Mouse (Mus musculus) neural tube, embryonic 14.5 days (tissue): ENCODE data around the gene Vps25. TPM values are rescaled to one million over a fixed set of nuclear protein-coding genes. Genes with fewer than 3 reads are reported as not detected.

Source experiments
- ATAC-seq: fragments of 200-750 bp; cut with Nextera tagmentation; 2 replicates; pipeline ENCODE4 v1.8.0; 2017; ENCODE audit warnings: low read depth, mild to moderate bottlenecking, moderate TSS enrichment, moderate library complexity
- H3K27ac ChIP-seq: fragments of 300-500 bp; sonication (generic); 2 replicates; pipeline ENCODE4 v1.5.1; 2014; ENCODE audit warnings: low read depth, mild to moderate bottlenecking, control low read depth, low read length, moderate library complexity, mixed read lengths
- H3K27me3 ChIP-seq: fragments of 300-500 bp; sonication (generic); 2 replicates; pipeline ENCODE4 v1.6.1; 2014; ENCODE audit warnings: low read length; ENCODE audit not compliant: control insufficient read depth, insufficient read depth
- H3K36me3 ChIP-seq: fragments of 300-500 bp; sonication (generic); 2 replicates; pipeline ENCODE4 v1.6.1; 2014; ENCODE audit warnings: low read length, mixed read lengths; ENCODE audit not compliant: control insufficient read depth, insufficient read depth
- H3K4me1 ChIP-seq: fragments of 300-500 bp; sonication (generic); 2 replicates; pipeline ENCODE4 v1.6.1; 2014; ENCODE audit warnings: low read length; ENCODE audit not compliant: control insufficient read depth, insufficient read depth
- H3K4me2 ChIP-seq: fragments of 300-500 bp; sonication (generic); 2 replicates; pipeline ENCODE4 v1.6.1; 2014; ENCODE audit warnings: mild to moderate bottlenecking, low read depth, low read length, control low read depth
- H3K4me3 ChIP-seq: fragments of 300-500 bp; sonication (generic); 2 replicates; pipeline ENCODE4 v1.5.1; 2014; ENCODE audit warnings: low read depth, low read length, control low read depth, mixed read lengths
- H3K9ac ChIP-seq: fragments of 300-500 bp; sonication (generic); replicated peaks from 2 replicates; pipeline ENCODE4 v1.6.1; 2014; ENCODE audit warnings: low read depth, mild to moderate bottlenecking, control low read depth, low read length, mixed read lengths
- H3K9me3 ChIP-seq: fragments of 300-500 bp; sonication (generic); 2 replicates; pipeline ENCODE4 v1.6.1; 2016; ENCODE audit warnings: low read length; ENCODE audit not compliant: control insufficient read depth
- WGBS: fragments of 180-500 bp; shearing (Covaris S2); extraction: QIAGEN DNeasy Blood & Tissue Kit; methylation state at CpG from one replicate; pipeline ENCODE4 v1.1.7; 2014; 5-methylcytosine and 5-hydroxymethylcytosine counted together
- polyA plus RNA-seq: library from polyadenylated mRNA; unstranded; fragments of >200 nt; fragmentation: Nextera tagmentation; extraction: Ambion mirVana; gene quantifications from 2 replicates; pipeline ENCODE4 v1.2.1, GENCODE M21; 2014

The Vps25 gene
- polyA plus RNA-seq, 1 experiment from 2014 or later = 134 TPM

DNA sequence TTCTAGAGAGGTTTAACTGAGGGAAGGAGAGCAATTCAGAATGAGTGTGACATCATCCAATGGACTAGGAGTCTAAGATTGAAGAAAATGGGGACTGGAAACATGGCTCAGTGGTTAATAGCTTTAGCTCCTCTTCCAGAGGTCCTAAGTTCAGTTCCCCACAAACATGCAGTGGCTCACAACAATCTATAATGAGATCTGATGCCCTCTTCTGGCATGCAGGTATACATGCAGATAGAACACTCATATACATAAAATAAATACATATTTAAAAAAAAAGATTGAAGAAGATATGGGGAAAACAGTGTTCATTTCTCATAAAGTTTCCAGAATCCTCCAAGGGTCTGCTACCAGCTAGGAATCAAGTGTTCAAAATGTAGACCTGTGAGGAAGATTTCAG lies 18.1 kb upstream of the Vps25 start:
- H3K9me3 ChIP-seq = no peaks in the 10 kb centered on the region
- ATAC-seq = no peak
- no peak overlapping the region for H3K4me2 ChIP-seq
- no peak overlapping the region for H3K27ac ChIP-seq
- H3K4me1 ChIP-seq = no peaks in the 10 kb centered on the region
- H3K27me3 ChIP-seq = no peaks in the 10 kb centered on the region; the same call in 1 of the 2 replicates
- H3K4me3 ChIP-seq = no peak overlapping the region
- no peaks in the 10 kb centered on the region for H3K36me3 ChIP-seq
- no peak overlapping the region for H3K9ac ChIP-seq

DNA sequence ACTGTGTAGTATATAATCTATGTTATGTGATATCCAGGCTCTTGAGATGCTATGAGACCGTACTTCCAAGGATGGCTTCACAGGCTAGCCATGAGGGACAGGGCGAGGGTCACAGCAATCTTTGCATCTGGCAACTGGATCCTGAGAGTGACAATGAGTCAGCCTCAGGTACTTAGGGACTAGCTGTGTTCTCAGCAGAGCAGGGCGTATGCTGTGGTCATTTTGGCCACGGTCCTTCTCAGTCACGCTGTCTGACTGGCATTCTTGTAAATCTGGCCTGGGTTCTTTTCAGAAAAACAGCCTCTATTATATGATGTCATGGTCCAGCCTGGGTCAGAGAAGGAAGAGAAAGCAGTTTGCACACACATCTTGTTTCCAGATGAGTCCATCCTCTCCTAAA lies 16.7 kb upstream of the Vps25 start:
- H3K9me3 ChIP-seq = no peaks in the 10 kb centered on the region
- WGBS = 94% methylated on average over 5 of the region's 5 CpGs
- ATAC-seq = no peak

DNA sequence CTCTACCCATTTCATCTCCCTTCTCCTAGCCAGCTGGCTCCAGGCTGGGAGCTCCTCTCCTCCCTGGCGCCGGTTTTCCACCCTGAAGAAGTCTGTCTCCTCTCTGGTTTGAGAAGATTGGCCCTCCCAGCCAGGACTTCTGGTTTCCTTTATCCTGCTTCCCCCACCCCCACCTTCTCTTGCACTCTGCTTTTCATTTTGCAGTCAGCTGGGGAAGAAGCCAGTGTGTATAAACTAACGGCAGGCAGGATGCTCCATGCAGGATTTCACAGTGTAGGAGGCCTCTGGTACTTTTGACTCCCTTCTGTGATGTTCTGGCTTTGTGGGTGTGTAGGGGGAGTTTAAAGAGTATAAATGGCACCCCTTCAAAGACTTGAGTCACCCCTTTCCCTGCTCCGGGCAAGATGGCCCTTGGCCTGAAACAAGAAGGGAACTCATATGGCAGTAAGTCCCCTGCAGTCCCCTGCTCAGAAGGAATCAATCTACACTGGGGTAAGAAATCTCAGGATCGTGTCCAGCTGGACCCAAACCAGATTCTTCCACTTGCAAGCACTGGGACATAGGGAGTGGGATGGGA lies 15.3 kb upstream of the Vps25 start:
- no peaks in the 10 kb centered on the region for H3K9me3 ChIP-seq
- no peaks in the 10 kb centered on the region for H3K27me3 ChIP-seq
- H3K4me3 ChIP-seq = no peak overlapping the region
- no peaks in the 10 kb centered on the region for H3K4me1 ChIP-seq
- H3K27ac ChIP-seq = no peak overlapping the region
- no peaks in the 10 kb centered on the region for H3K36me3 ChIP-seq
- 59% methylated on average over 5 of the region's 5 CpGs for WGBS
- no peak overlapping the region for H3K9ac ChIP-seq
- no peak overlapping the region for H3K4me2 ChIP-seq
- no peak for ATAC-seq

More for the DNA sequence above, 16.7 kb upstream of the Vps25 start:
- no peak overlapping the region for H3K27ac ChIP-seq
- no peaks in the 10 kb centered on the region for H3K36me3 ChIP-seq
- no peaks in the 10 kb centered on the region; the same call in 1 of the 2 replicates for H3K27me3 ChIP-seq
- H3K4me3 ChIP-seq = no peak overlapping the region
- H3K9ac ChIP-seq = no peak overlapping the region
- H3K4me2 ChIP-seq = no peak overlapping the region
- no peaks in the 10 kb centered on the region for H3K4me1 ChIP-seq

DNA sequence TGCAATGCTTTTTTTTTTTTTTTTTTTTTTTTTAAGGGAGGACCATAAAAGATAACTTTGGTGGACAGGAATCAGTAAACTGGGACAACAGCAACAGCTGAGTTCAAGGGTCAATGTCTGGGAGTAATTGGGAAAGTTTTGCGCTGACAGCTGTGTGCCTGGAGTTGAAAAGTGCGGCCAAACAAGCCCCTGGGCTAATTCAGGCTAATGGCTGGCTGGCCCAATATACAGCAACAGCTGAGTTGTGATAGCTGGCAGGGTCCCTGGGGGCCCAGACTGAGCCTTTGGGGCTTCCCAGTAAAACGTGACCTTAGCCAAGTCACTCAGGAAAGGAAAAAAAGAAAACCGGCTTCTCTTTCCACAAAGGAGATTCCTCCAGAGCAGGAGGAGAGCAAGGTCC lies 8.4 kb upstream of the Vps25 start:
- Histone ChIP-seq H3K27me3 (peaks cover 16% of the 10 kb centered on the region), H3K27ac (no peak overlapping the region), H3K4me3 (no peak overlapping the region), H3K9me3 (no peaks in the 10 kb centered on the region), H3K4me1 (no peaks in the 10 kb centered on the region), H3K4me2 (no peak overlapping the region), H3K9ac (no peak overlapping the region), H3K36me3 (no peaks in the 10 kb centered on the region)
- no peak for ATAC-seq
- WGBS = 25% methylated on average over 4 of the region's 4 CpGs

DNA sequence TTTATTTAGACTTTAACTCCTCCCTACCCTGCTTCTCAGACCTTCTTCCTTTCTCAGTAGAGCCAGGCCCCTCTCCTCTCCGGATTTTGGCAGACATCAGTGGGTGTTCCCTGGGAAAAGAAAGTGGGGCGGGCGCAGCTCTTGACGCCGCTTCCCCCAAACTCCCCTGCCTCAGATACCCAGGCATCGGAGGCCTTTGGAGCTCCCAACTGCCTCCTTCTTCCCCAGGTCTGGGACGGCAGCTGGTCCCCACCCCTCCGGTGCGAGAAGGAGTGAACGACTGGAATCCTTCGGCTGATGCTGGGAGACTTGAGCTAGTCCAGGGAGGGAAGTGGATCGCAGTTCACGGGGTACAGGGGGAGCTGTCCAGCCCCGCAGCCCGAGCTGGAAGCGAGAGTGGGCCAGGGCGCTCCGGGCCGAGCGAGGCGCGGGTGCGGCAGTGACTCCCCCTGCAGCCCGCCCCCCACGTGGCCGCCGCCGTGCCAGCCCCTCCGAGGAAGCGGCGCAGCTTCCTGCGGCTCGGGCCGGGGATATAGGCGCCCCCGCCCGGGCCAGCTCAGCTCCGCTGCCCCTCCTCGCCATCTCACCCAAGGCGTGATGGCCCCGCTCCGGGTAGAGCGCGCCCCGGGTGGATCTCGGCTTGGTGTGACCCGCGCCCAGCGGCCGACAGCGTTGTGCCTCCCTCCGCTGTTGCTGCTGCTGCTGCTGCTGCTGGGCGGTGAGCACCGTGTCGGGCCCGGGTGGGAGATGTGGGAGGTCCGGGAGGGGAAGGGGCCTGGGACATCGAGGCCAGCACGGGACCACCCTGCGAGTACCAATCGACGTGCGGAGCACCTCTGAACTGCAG lies 7.4 kb upstream of the Vps25 start, which contains the start of gene Ramp2:
TSS of gene Ramp2 (plus strand) at position 174 of the 847 bp plus-strand sequence.
- peak within 1 kb of the TSS; percentile 57; the same call in 1 of the 2 replicates for H3K27ac ChIP-seq
- no peaks in the 10 kb centered on the region for H3K4me1 ChIP-seq
- peak; percentile 60; the same call in 1 of the 2 replicates for ATAC-seq
- peaks cover 16% of the 10 kb centered on the region for H3K27me3 ChIP-seq
- H3K4me3 ChIP-seq = peak within 1 kb of the TSS; percentile 55
- no peaks in the 10 kb centered on the region for H3K9me3 ChIP-seq
- no peaks in the 10 kb centered on the region for H3K36me3 ChIP-seq
- under 1% methylated on average over 49 of the region's 63 CpGs for WGBS
- H3K4me2 ChIP-seq = peak within 1 kb of the TSS; percentile 89
- H3K9ac ChIP-seq = peak within 1 kb of the TSS; percentile 71

DNA sequence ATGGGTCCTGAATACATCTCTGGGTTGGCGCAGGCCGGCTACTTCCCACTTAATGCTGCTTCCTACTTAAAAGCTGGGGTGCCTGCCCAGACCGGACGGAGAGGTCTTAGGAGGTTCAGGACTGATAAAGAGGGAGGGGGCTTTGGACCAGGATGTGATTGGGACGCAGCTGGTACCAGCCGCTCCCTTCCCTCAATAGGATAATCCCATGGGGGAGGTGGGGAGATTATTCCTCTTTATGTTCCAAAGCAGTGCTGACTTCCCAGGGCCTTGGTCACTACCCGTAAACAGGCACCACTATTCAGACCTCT lies 6.8 kb upstream of the Vps25 start:
- WGBS = 5% methylated on average over 7 of the region's 7 CpGs
- Histone ChIP-seq H3K27ac (no peak overlapping the region), H3K9ac (peak overlapping the region; percentile 71), H3K36me3 (no peaks in the 10 kb centered on the region), H3K27me3 (peaks cover 16% of the 10 kb centered on the region), H3K4me1 (no peaks in the 10 kb centered on the region), H3K4me2 (peak overlapping the region; percentile 89), H3K4me3 (peak overlapping the region; percentile 55), H3K9me3 (no peaks in the 10 kb centered on the region)
- no peak for ATAC-seq

DNA sequence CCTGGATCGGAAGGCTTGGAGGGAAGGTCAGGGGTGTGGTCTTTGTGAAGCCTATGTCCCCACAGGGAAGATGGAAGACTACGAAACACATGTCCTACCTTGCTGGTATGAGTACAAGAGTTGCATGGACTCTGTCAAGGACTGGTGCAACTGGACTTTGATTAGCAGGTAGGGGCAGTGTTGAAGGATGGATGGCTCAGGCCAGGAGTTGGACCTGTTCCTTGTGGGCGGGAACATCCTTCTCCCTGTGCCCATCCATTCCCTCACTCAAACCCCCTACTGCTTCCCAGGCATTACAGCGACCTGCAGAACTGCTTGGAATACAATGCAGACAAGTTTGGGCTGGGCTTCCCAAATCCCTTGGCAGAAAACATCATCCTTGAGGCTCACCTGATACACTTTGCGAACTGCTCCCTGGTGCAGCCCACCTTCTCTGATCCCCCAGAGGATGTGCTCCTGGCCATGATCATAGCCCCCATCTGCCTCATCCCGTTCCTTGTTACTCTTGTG lies 5.9 kb upstream of the Vps25 start:
- 86% methylated on average over 6 of the region's 6 CpGs for WGBS
- no peaks in the 10 kb centered on the region for H3K9me3 ChIP-seq
- no peak overlapping the region for H3K27ac ChIP-seq
- no peak for ATAC-seq
- H3K4me1 ChIP-seq = peaks cover under 1% of the 10 kb centered on the region; the same call in 1 of the 2 replicates
- no peaks in the 10 kb centered on the region for H3K36me3 ChIP-seq
- H3K4me3 ChIP-seq = peak overlapping the region; percentile 55; the same call in 1 of the 2 replicates
- H3K4me2 ChIP-seq = peak overlapping the region; percentile 89; the same call in 1 of the 2 replicates
- H3K27me3 ChIP-seq = peaks cover 16% of the 10 kb centered on the region
- no peak overlapping the region for H3K9ac ChIP-seq

DNA sequence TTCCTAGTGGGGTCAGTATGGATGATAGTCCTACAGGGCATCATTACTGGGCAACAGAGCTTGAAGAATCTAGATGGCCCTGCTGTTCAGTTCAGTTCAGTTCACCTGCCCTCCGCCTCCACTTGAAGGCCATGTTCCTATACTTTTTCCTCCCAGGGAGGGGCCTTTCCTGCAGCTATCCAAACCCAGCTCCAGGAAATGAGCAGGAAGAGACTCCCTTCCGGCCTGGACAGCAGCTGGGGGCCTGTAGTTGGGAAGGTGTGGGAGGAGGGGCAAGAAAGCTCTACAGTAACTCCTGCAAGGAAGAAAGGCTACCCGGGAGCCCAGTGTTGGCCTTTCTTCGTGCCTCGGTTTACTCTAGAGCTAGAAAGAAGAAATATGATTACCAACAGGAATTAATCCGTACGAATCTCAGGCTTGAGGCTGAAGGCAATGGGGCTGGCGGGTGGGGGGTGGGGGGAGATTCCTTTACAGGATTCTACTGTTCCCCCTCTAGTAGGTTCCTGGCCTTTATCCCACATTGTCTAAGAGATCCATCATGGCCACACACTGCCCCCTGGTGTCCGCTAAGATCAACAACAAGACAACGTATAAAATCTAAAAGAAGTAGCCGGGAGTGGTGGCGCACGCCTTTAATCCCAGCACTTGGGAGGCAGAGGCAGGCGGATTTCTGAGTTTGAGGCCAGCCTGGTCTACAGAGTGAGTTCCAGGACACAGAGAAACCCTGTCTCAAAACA lies 5.1 kb upstream of the Vps25 start:
- H3K36me3 ChIP-seq = no peaks in the 10 kb centered on the region
- H3K27ac ChIP-seq = no peak overlapping the region
- ATAC-seq = no peak
- H3K4me2 ChIP-seq = peak overlapping the region; percentile 20; the same call in 1 of the 2 replicates
- H3K9me3 ChIP-seq = no peaks in the 10 kb centered on the region
- no peak overlapping the region for H3K9ac ChIP-seq
- H3K4me1 ChIP-seq = peaks cover 5% of the 10 kb centered on the region
- H3K4me3 ChIP-seq = no peak overlapping the region
- WGBS = 33% methylated on average over 14 of the region's 14 CpGs
- peaks cover 16% of the 10 kb centered on the region for H3K27me3 ChIP-seq
